Mouse (Mus musculus) 3T3-L1 (cell line): ENCODE results near the gene Gm21887.
"Not testable (repeated sequence)": the region's sequence is repeated elsewhere in the genome, so short reads cannot be mapped to it uniquely, and the experiment has no call there.

Experiments used
- DNase-seq: peaks from one replicate; pipeline ENCODE4 v3.0.0-alpha.2; 2015; ENCODE audit warnings: low read depth, low spot score

The Gm21887 gene

GRCm38 (mm10) chrX:169997854-169998456 lies 11.5 kb upstream of the Gm21887 start:
- peak; percentile 100 for DNase-seq

DNA sequence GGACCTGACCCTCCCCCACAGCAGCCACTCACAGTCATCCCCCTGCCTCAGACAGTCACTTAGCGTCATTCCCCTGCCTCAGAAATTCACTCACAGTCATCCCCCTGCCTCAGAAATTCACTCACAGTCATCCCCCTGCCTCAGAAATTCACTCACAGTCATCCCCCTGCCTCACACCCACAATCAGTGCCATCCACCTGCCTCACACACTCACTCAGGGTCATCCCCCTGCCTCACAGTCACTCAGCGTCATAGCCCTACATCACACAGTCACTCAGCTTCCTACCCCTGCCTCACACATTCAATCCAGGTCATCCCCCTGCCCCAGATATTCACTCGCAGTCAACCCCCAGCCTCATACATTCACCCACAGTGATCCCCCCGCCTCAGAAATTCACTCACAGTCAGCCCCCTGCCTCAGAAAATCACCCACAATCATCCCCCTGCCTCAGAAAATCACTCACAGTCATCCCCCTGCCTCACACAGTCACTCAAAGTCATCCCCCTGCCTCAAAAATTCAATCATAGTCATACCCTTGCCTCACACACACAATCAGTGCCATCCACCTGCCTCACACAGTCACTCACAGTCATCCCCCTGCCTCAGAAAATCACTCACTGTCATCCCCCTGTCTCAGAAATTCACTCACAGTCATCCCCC lies 10.8 kb upstream of the Gm21887 start:
- not testable (repeated sequence) for DNase-seq

DNA sequence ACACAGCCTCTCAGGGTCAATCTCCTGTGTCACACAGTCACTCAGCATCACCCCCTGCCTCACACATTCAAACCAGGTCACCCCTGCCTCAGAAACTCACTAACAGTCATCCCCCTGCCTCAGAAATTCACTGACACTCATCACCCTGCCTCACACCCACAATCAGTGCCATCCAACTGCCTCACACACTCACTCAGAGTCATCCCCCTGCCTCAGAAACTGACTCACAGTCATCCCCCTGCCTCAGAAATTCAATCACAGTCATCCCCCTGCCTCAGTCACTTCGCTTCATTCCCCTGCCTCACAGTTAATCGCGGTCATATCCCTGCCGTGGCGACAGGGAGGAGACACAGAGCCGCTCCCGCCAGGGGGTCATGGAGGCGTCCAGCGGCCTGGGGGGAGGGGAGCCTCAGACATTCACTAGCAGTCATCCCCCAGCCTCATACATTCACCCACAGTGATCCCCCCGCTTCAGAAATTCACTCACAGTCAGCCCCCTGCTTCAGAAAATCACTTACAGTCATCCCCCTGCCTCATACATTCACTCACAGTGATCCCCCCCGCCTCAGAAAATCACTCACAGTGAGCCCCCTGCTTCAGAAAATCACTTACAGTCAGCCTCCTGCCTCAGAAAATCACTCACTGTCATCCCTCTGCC lies 10.1 kb upstream of the Gm21887 start:
- peak; percentile 43 for DNase-seq

DNA sequence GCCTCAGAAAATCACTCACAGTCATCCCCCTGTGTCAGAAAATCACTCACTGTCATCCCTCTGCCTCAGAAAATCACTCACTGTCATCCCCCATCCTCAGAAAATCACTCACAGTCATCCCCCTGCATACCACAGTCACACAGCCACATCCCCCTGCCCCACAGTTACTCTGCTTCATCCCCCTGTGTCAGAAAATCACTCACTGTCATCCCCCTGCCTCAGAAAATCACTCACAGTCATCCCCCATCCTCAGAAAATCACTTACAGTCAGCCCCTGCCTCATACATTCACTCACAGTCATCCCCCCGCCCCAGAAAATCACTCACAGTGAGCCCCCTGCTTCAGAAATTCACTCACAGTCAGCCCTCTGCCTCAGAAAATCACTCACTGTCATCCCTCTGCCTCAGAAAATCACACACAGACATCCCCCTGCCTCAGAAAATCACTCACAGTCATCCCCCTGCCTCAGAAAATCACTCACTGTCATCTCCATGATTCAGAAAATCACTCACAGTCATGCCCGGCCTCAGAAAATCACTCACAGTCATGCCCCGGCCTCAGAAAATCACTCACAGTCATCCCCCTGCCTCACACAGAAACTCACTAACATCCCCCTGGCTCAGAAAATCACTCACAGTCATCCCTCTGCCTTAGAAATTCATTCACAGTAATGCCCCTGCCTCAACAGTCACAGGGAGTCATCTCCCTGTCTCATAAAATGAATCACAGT lies 9.4 kb upstream of the Gm21887 start:
- DNase-seq, result not testable (repeated sequence)

GRCm38 (mm10) chrX:170000642-170001387 lies 8.6 kb upstream of the Gm21887 start:
- DNase-seq, result peak; percentile 66

- not testable (repeated sequence) for DNase-seq
These were observed 8.1 kb upstream of the Gm21887 start for GRCm38 (mm10) chrX:170001388-170001695.

GRCm38 (mm10) chrX:170002510-170003197 lies 6.8 kb upstream of the Gm21887 start:
- not testable (repeated sequence) for DNase-seq

DNA sequence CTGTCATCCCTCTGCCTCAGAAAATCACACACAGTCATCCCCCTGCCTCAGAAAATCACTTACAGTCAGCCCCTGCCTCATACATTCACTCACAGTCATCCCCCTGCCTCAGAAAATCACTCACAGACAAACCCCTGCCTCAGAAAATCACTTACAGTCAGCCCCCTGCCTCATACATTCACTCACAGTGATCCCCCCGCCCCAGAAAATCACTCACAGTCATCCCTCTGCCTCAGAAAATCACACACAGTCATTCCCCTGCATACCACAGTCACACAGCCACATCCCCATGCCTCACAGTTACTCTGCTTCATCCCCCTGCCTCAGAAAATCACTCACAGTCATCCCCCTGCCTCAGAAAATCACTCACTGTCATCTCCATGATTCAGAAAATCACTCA lies 5.9 kb upstream of the Gm21887 start:
- not testable (repeated sequence) for DNase-seq

GRCm38 (mm10) chrX:170004236-170004635 lies 5.2 kb upstream of the Gm21887 start:
- DNase-seq, result peak; percentile 53

GRCm38 (mm10) chrX:170004793-170005192 lies 4.7 kb upstream of the Gm21887 start:
- not testable (repeated sequence) for DNase-seq

DNA sequence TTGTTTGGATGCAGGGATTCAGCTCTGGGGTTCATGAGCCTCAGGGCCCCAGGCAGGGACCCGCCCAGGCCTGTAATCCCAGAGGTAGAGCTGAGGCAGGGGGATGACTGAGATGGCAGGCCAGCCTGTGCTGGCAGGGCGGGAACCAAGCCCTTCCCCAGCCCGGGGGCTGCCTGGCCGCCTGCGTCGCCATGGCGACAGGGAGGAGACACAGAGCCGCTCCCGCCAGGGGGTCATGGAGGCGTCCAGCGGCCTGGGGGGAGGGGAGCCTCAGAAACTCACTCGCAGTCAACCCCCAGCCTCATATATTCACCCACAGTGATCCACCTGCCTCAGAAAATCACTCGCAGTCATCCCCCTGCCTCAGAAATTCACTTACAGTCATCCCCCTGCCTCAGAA lies 4.3 kb upstream of the Gm21887 start:
- DNase-seq, result not testable (repeated sequence)

- DNase-seq, result not testable (repeated sequence)
These were observed 3.7 kb upstream of the Gm21887 start for GRCm38 (mm10) chrX:170005695-170006297.

- DNase-seq, result not testable (repeated sequence)
These were observed 2.7 kb upstream of the Gm21887 start for GRCm38 (mm10) chrX:170006694-170007247.

GRCm38 (mm10) chrX:170007375-170008178 lies 1.9 kb upstream of the Gm21887 start:
- DNase-seq, result peak; percentile 24

- DNase-seq, result peak; percentile 26
These were observed 1.3 kb upstream of the Gm21887 start for GRCm38 (mm10) chrX:170008179-170008467.

- peak; percentile 66 for DNase-seq
These were observed 875 bp upstream of the Gm21887 start for GRCm38 (mm10) chrX:170008584-170008983.

- DNase-seq, result peak; percentile 100
These were observed 352 bp downstream of the Gm21887 start for GRCm38 (mm10) chrX:170009801-170010221.

- peak; percentile 88 for DNase-seq
These were observed 1.4 kb downstream of the Gm21887 start for GRCm38 (mm10) chrX:170010581-170011528.
